Mouse (Mus musculus) myocyte (in vitro differentiated cells): ENCODE results near the gene Colgalt2. TPM values are rescaled to one million over a fixed set of nuclear protein-coding genes. Genes with fewer than 3 reads are reported as not detected.

Experiments used
- H3K27me3 ChIP-seq: one replicate; pipeline ENCODE4 v1.6.1; 2011; ENCODE audit not compliant: control insufficient read depth, insufficient read depth, insufficient read length
- H3K36me3 ChIP-seq: one replicate; pipeline ENCODE4 v1.6.1; 2011; ENCODE audit not compliant: control insufficient read depth, insufficient read depth
- H3K4me2 ChIP-seq: one replicate; pipeline ENCODE4 v1.6.1; 2011; ENCODE audit warnings: low read depth, control low read depth
- H3K4me3 ChIP-seq: one replicate; pipeline ENCODE4 v1.5.1; 2011; ENCODE audit warnings: mild to moderate bottlenecking, control low read depth, moderate library complexity
- H3K79me2 ChIP-seq: one replicate; pipeline ENCODE4 v1.6.1; 2011; ENCODE audit not compliant: control insufficient read depth, insufficient read depth
- H3ac ChIP-seq: one replicate; pipeline ENCODE4 v1.6.1; 2011; ENCODE audit not compliant: control insufficient read depth, insufficient read length
- CEBPB ChIP-seq: IDR thresholded peaks from 2 replicates; pipeline ENCODE4 v1.6.1; 2011; ENCODE audit warnings: mild to moderate bottlenecking, moderate library complexity; ENCODE audit not compliant: poor library complexity, insufficient read depth, severe bottlenecking
- E2F4 ChIP-seq: IDR thresholded peaks from one replicate; pipeline ENCODE4 v1.6.1; 2011; ENCODE audit warnings: mild to moderate bottlenecking, control low read depth, moderate library complexity; ENCODE audit not compliant: insufficient read depth
- MAX ChIP-seq: IDR thresholded peaks from one replicate; pipeline ENCODE4 v1.6.1; 2011; ENCODE audit warnings: low read depth, mild to moderate bottlenecking, control low read depth
- MYOD1 ChIP-seq, 3 experiments: IDR thresholded peaks; one replicate each; pipeline ENCODE4 v1.6.1; 2011; ENCODE audit warnings: control low read depth in 2 of 3, low read depth in 2 of 3, mild to moderate bottlenecking in 2 of 3, moderate library complexity in 1 of 3; ENCODE audit not compliant: insufficient read length in 2 of 3, control insufficient read depth in 1 of 3
- MYOG ChIP-seq, 3 experiments: IDR thresholded peaks; one replicate each; pipeline ENCODE4 v1.6.1; 2011; ENCODE audit warnings: control low read depth in 2 of 3, low read depth in 2 of 3, mild to moderate bottlenecking in 2 of 3; ENCODE audit not compliant: insufficient read length in 2 of 3, control insufficient read depth in 1 of 3, insufficient read depth in 1 of 3
- POLR2A ChIP-seq: IDR thresholded peaks from one replicate; pipeline ENCODE4 v1.6.1; 2011; ENCODE audit warnings: low read depth, mild to moderate bottlenecking, control low read depth, moderate library complexity; ENCODE audit not compliant: insufficient read length
- POLR2AphosphoS2 ChIP-seq: IDR thresholded peaks from one replicate; pipeline ENCODE4 v1.6.1; 2011; ENCODE audit warnings: low read depth, control low read depth; ENCODE audit not compliant: insufficient read length
- REST ChIP-seq: IDR thresholded peaks from one replicate; pipeline ENCODE4 v1.6.1; 2011; ENCODE audit warnings: mild to moderate bottlenecking, control low read depth, moderate library complexity; ENCODE audit not compliant: insufficient read depth, insufficient read length
- SRF ChIP-seq: IDR thresholded peaks from one replicate; pipeline ENCODE4 v1.6.1; 2011; ENCODE audit warnings: low read depth; ENCODE audit not compliant: control insufficient read depth, insufficient read length
- TCF12 ChIP-seq: IDR thresholded peaks from one replicate; pipeline ENCODE4 v1.6.1; 2011; ENCODE audit warnings: mild to moderate bottlenecking, control low read depth; ENCODE audit not compliant: poor library complexity, insufficient read depth, severe bottlenecking
- TCF3 ChIP-seq: IDR thresholded peaks from one replicate; pipeline ENCODE4 v1.6.1; 2011; ENCODE audit warnings: low read depth, control low read depth; ENCODE audit not compliant: insufficient read length
- USF1 ChIP-seq: IDR thresholded peaks from one replicate; pipeline ENCODE4 v1.6.1; 2011; ENCODE audit warnings: low read depth, mild to moderate bottlenecking, control low read depth, moderate library complexity
- polyA plus RNA-seq: library from polyadenylated mRNA; unstranded; fragments of >200 nt; fragmentation: generic; extraction: Trizol; gene quantifications from one replicate; pipeline ENCODE4 v1.2.1, GENCODE M21; 2012; ENCODE audit warnings: missing spikeins

Gene Colgalt2
- polyA plus RNA-seq, 1 experiment, result not detected

DNA sequence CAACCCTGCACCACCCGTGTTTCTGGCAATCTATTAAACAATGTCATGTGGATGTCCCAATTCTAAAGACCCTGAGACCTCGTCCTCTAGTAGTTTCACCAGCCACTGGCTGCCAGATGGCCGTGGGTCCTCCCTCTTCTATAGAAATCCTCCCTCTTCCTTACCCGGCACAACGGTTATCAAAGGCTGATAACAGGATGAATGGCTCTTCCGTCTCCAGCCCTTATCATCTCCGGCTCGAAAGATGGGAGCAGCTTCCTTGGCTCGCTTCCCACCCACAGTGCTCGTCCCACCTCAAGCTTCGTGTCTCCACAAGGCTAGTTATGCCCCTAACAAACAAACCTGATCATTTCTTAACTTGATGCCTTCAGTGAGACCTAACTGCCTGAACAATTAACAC, 123.7 kb downstream of the Colgalt2 start:
- Histone ChIP-seq H3ac (no peak overlapping the region), H3K4me3 (no peak overlapping the region), H3K27me3 (no peaks in the 10 kb centered on the region), H3K79me2 (no peaks in the 10 kb centered on the region), H3K4me2 (no peak overlapping the region), H3K36me3 (no peaks in the 10 kb centered on the region)
- TF ChIP-seq MAX (no peak), MYOD1 (IDR thresholded peaks at IDR 0.05; ENCODE audit: control insufficient read depth in 1 of 3, insufficient read length in 2 of 3, low read depth in 2 of 3) (no peak), POLR2AphosphoS2 (no peak), REST (no peak), SRF (no peak), TCF3 (no peak), USF1 (no peak), E2F4 (no peak), MYOG (IDR thresholded peaks at IDR 0.05; ENCODE audit: control insufficient read depth in 1 of 3, insufficient read depth in 1 of 3, insufficient read length in 2 of 3, low read depth in 2 of 3) (no peak), TCF12 (no peak), POLR2A (no peak), CEBPB (no peak)

DNA sequence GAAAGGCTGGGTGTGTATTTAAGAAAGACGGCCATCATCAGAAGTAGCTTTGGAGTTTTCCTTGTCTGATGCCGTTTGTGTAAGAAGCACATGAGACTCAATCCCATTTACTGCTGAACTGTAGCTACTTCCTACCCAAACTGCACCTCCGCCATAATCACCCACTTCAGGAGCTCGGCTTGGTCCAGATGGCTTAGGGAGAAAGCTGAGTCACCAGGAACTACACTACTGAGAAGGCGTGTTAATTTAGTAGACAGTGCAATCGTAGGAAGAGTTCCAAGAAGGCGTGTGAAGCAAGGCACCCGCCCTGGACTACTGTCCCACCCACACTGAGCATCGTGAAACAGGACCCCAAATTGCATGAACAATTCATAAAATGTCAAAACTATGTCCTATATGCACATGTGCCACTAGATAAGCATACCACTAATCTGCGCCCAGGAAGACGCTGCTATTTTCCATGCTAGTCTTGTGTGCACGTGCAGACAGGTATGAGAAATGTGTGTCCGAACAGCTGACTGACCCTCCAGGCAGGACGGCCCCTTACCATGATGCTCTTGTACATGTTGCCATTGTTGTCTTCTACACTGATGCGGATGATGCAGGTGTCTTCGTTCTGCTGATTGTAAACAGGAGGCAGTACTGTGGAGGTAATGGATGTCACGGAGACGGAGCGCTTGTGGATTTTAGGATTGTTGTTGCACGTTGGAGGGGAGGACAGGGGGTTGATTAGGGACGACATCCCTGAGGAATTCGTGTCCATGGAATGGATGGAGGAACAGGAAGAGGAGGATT, 124.7 kb downstream of the Colgalt2 start:
- H3K79me2 ChIP-seq, result no peaks in the 10 kb centered on the region
- TF ChIP-seq E2F4 (no peak), CEBPB (no peak), MYOG (IDR thresholded peaks at IDR 0.05; ENCODE audit: control insufficient read depth in 1 of 3, insufficient read depth in 1 of 3, insufficient read length in 2 of 3, low read depth in 2 of 3) (no peak), TCF12 (no peak), MAX (no peak), TCF3 (no peak), POLR2A (no peak), MYOD1 (IDR thresholded peaks at IDR 0.05; ENCODE audit: control insufficient read depth in 1 of 3, insufficient read length in 2 of 3, low read depth in 2 of 3) (no peak), USF1 (no peak), POLR2AphosphoS2 (no peak), SRF (no peak), REST (no peak)
- no peak overlapping the region for H3K4me3 ChIP-seq
- no peak overlapping the region for H3K4me2 ChIP-seq
- H3ac ChIP-seq, result no peak overlapping the region
- no peaks in the 10 kb centered on the region for H3K36me3 ChIP-seq
- no peaks in the 10 kb centered on the region for H3K27me3 ChIP-seq

DNA sequence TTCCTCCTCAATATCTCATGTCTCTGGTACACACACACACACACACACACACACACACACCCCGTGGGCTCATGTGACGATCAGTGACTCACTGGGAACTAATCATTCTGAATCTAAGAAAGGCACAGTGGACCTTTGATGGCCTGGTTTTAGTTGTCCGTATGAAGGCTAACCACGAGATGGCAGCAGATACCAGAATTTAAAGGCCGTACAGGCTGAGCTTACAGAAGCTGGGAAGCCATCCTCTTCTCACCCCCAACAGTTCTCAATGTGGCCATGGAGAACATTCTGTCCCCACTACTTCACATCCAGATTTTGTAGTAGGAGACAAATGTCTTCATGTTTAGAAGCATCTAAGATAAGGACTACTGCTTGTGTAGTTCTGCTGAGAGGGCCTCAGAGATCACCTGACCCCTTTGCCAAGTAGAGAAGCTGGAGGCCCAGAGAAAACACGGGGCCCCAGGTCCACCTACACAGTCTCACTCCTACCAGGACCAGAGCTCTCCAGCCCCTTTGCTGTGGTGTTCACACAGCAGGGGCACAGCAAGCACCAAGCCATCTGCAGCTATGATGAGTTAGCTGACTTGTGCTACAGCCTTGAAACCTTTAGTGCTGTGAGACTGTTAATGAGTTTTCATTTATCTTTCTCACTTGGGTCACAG, 125.5 kb downstream of the Colgalt2 start:
- Histone ChIP-seq H3K4me2 (no peak overlapping the region), H3K27me3 (no peaks in the 10 kb centered on the region), H3K36me3 (no peaks in the 10 kb centered on the region), H3K79me2 (no peaks in the 10 kb centered on the region), H3K4me3 (no peak overlapping the region), H3ac (no peak overlapping the region)
- no peak for TF ChIP-seq POLR2AphosphoS2

DNA sequence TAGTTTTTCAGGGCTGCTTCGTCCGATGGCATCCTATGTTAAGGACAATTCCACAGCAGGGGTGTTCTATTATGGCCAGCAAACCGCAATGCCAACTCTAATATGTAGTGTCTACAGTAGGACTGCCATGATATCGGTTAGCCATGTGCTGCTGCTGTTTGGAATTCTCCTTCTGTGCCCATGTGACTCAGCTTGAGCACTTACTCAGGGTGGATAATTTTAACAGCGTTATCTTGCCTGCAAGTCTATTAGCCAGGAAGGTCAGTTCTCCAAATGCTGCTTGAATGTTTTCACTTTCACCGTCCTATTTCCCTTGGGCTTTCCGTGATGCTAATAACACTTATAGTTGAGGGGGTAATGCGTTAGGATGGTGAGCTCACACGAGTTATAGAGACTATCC, 126.5 kb downstream of the Colgalt2 start:
- Histone ChIP-seq H3K36me3 (no peaks in the 10 kb centered on the region), H3K27me3 (no peaks in the 10 kb centered on the region), H3K4me2 (no peak overlapping the region), H3K79me2 (no peaks in the 10 kb centered on the region), H3K4me3 (no peak overlapping the region), H3ac (no peak overlapping the region)
- no peak for TF ChIP-seq POLR2A
- peak; percentile 62 for TF ChIP-seq USF1

DNA sequence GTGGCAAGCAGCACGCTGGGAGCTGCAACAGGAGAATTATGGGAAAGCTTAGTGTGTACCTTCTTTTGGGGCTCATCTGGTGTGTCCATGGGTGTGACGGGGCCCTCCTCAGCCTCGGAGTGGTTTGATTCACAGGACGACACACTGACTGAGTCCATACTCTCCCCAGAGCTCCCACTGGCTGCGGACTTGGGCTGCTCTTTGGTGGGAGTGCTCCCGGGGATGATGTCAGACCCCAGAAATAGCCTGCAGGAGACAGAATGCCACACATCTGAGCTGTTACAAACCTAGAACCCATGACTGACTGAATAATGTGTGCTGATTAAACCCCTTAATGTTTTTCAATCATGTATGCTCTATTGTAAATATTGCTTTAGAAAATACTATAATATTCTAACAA, 128.6 kb downstream of the Colgalt2 start:
- Histone ChIP-seq H3K27me3 (no peaks in the 10 kb centered on the region), H3K79me2 (no peaks in the 10 kb centered on the region), H3K4me2 (no peak overlapping the region), H3K4me3 (no peak overlapping the region), H3K36me3 (no peaks in the 10 kb centered on the region), H3ac (no peak overlapping the region)
- TF ChIP-seq MYOD1 (IDR thresholded peaks at IDR 0.05; ENCODE audit: control insufficient read depth in 1 of 3, insufficient read length in 2 of 3, low read depth in 2 of 3), result no peak
- TF ChIP-seq USF1, result no peak
- TF ChIP-seq TCF12, result no peak
- no peak for TF ChIP-seq SRF
- TF ChIP-seq POLR2A, result no peak
- no peak for TF ChIP-seq MYOG (IDR thresholded peaks at IDR 0.05; ENCODE audit: control insufficient read depth in 1 of 3, insufficient read depth in 1 of 3, insufficient read length in 2 of 3, low read depth in 2 of 3)
- no peak for TF ChIP-seq E2F4
- no peak for TF ChIP-seq CEBPB
- no peak for TF ChIP-seq TCF3
- TF ChIP-seq POLR2AphosphoS2, result no peak
